Mouse (Mus musculus) E14TG2a.4 (cell line): Measurements from ENCODE around the gene Mtrf1.

Source experiments
- CTCF ChIP-seq: conservative IDR thresholded peaks from 2 replicates; pipeline ENCODE4 v1.5.1; 2014; ENCODE audit warnings: low read length
- NANOG ChIP-seq: IDR thresholded peaks from 2 replicates; pipeline ENCODE4 v1.6.1; 2014; ENCODE audit warnings: borderline replicate concordance, low read length, mixed read lengths
- POU5F1 ChIP-seq: IDR thresholded peaks from 2 replicates; pipeline ENCODE4 v1.6.1; 2014; ENCODE audit warnings: low read length, borderline replicate concordance

DNA sequence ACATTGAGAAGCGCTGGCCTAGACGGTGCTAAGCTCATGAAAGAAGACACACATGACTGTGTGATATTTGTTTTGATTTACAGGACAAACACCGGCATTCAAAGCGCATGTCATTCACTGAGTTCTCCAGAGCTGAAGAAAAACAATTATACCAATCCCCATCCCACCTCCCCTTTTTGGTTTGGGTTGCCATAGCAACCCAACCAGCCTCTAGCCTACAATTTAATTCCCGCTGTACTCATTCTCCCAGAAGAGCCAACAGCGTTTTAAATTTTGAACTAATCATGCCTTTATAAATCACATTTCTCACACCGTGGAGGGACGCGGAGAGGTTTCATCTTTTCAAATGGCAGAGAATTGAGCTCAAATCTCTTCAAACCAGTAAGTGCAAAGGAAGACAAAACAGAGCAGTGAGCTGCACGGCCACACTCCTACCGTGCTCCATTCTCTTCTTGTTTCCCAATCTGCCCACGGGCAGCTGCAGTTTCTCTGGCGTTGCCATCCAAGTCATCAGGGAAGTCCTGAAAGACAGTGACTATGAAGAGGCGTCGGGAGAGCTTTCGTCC, 47.6 kb downstream of the Mtrf1 start:
- TF ChIP-seq CTCF (no peak), POU5F1 (no peak), NANOG (no peak)
